Mouse (Mus musculus) heart, embryonic 16.5 days (tissue): ENCODE results near the gene Plcb3. TPM values are rescaled to one million over a fixed set of nuclear protein-coding genes. Genes with fewer than 3 reads are reported as not detected.

Experiments used
- ATAC-seq: fragments of 200-750 bp; cut with Nextera tagmentation; replicated peaks from 2 replicates; pipeline ENCODE4 v1.8.0; 2017; ENCODE audit warnings: moderate number of reproducible peaks; ENCODE audit not compliant: insufficient read depth, low FRiP score; ENCODE audit errors: extremely low read depth
- H3K27ac ChIP-seq: fragments of 300-500 bp; sonication (generic); 2 replicates; pipeline ENCODE4 v1.5.1; 2014; ENCODE audit warnings: mild to moderate bottlenecking, low read length, control low read depth, moderate library complexity
- H3K27me3 ChIP-seq: fragments of 300-500 bp; sonication (generic); 2 replicates; pipeline ENCODE4 v1.6.1; 2014; ENCODE audit warnings: low read length, mixed read lengths; ENCODE audit not compliant: control insufficient read depth, insufficient read depth
- H3K36me3 ChIP-seq: fragments of 300-500 bp; sonication (generic); 2 replicates; pipeline ENCODE4 v1.6.1; 2014; ENCODE audit not compliant: control insufficient read depth, insufficient read depth
- H3K4me1 ChIP-seq: fragments of 300-500 bp; sonication (generic); 2 replicates; pipeline ENCODE4 v1.6.1; 2014; ENCODE audit warnings: low read length, mixed read lengths; ENCODE audit not compliant: control insufficient read depth, insufficient read depth
- H3K4me2 ChIP-seq: fragments of 300-500 bp; sonication (generic); 2 replicates; pipeline ENCODE4 v1.6.1; 2014; ENCODE audit warnings: low read depth, mild to moderate bottlenecking, control low read depth, low read length
- H3K4me3 ChIP-seq: fragments of 300-500 bp; sonication (generic); 2 replicates; pipeline ENCODE4 v1.5.1; 2014; ENCODE audit warnings: mild to moderate bottlenecking, control low read depth, low read length
- H3K9ac ChIP-seq: fragments of 300-500 bp; sonication (generic); 2 replicates; pipeline ENCODE4 v1.6.1; 2014; ENCODE audit warnings: low read length, control low read depth
- H3K9me3 ChIP-seq: fragments of 300-500 bp; sonication (generic); replicated peaks from 2 replicates; pipeline ENCODE4 v1.6.1; 2016; ENCODE audit warnings: low read length; ENCODE audit not compliant: control insufficient read depth
- WGBS: fragments of 180-500 bp; shearing (Covaris S2); extraction: QIAGEN DNeasy Blood & Tissue Kit; methylation state at CpG from one replicate; pipeline ENCODE4 v1.1.7; 2014; 5-methylcytosine and 5-hydroxymethylcytosine counted together
- polyA plus RNA-seq: library from polyadenylated mRNA; unstranded; fragments of >200 nt; fragmentation: Nextera tagmentation; extraction: Ambion mirVana; gene quantifications from 2 replicates; pipeline ENCODE4 v1.2.1, GENCODE M21; 2015

The Plcb3 gene
- polyA plus RNA-seq, 1 experiment from 2014 or later, result 16.8 TPM

- Histone ChIP-seq H3K9me3 (no peaks in the 10 kb centered on the region), H3K27me3 (no peaks in the 10 kb centered on the region), H3K4me1 (no peaks in the 10 kb centered on the region), H3K4me2 (no peak overlapping the region), H3K27ac (no peak overlapping the region), H3K36me3 (no peaks in the 10 kb centered on the region), H3K4me3 (no peak overlapping the region), H3K9ac (no peak overlapping the region)
- 76% methylated on average over 9 of the region's 9 CpGs for WGBS
- no peak for ATAC-seq
Observed at GRCm38 (mm10) chr19:7006892-7007593, 30.8 kb upstream of the Plcb3 start.

DNA sequence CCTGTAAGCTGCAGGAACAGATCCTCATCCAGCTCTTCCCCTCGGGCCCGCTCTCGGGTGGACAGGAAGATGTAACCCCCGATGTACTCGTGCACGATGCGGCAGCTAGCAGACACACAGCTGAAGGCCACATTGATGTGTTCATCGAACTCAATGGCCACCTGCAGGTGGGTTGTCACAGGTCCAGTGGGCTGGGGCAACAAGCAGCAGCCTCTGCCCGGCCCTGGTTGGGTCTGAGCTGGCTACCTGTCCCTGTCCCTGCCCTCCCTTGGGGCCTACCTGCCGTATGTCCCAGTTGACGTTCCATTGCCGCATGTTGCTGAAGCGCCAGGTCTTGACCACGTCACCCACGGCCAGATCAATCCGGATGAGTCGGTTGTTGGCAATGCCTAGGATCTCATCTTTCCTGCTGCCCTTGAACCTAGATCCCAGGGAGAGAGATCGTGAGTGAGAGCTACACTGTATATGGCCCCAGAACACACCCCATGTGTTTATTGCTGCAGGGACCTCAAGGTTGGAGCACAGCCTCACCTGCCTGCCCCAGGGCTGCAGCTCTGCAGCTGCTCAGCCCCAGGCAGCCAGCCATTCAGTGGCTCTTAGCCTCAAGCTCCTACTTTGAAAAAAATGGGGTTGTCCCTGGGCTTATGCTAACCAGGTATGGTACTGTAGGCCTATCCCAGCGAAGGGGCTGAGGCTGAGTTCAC lies 23.2 kb upstream of the Plcb3 start:
- no peak for ATAC-seq
- Histone ChIP-seq H3K36me3 (peaks cover 26% of the 10 kb centered on the region), H3K4me2 (no peak overlapping the region), H3K9ac (no peak overlapping the region), H3K27me3 (no peaks in the 10 kb centered on the region), H3K9me3 (no peaks in the 10 kb centered on the region), H3K4me3 (no peak overlapping the region), H3K4me1 (peaks cover 25% of the 10 kb centered on the region), H3K27ac (no peak overlapping the region)
- 93% methylated on average over 19 of the region's 19 CpGs for WGBS

- peaks cover 32% of the 10 kb centered on the region for H3K4me1 ChIP-seq
- H3K9me3 ChIP-seq, result no peaks in the 10 kb centered on the region
- no peak overlapping the region for H3K9ac ChIP-seq
- WGBS, result 84% methylated on average over 9 of the region's 9 CpGs
- ATAC-seq, result no peak
- no peak overlapping the region for H3K27ac ChIP-seq
- no peak overlapping the region for H3K4me2 ChIP-seq
- H3K4me3 ChIP-seq, result no peak overlapping the region
- peaks cover 26% of the 10 kb centered on the region for H3K36me3 ChIP-seq
- H3K27me3 ChIP-seq, result no peaks in the 10 kb centered on the region
Observed at GRCm38 (mm10) chr19:6997721-6998290, 21.5 kb upstream of the Plcb3 start.

- peaks cover 37% of the 10 kb centered on the region for H3K4me1 ChIP-seq
- H3K4me2 ChIP-seq, result peak within 1 kb of the TSS; percentile 90
- peak within 1 kb of the TSS; percentile 77 for H3K4me3 ChIP-seq
- H3K9ac ChIP-seq, result peak within 1 kb of the TSS; percentile 88
- peak; percentile 73 for ATAC-seq
- no peaks in the 10 kb centered on the region for H3K27me3 ChIP-seq
- 0% methylated on average over 24 of the region's 24 CpGs for WGBS
- H3K27ac ChIP-seq, result peak within 1 kb of the TSS; percentile 89
- H3K9me3 ChIP-seq, result no peaks in the 10 kb centered on the region
- H3K36me3 ChIP-seq, result peaks cover 26% of the 10 kb centered on the region
Observed at GRCm38 (mm10) chr19:6996006-6996405, 19.7 kb upstream of the Plcb3 start, which contains the start of the genes Nudt22 and Trpt1. Gene Nudt22, minus strand, starts transcription at chr19:6996117. Gene Trpt1, plus strand, starts transcription at chr19:6996131.

GRCm38 (mm10) chr19:6995255-6995991 lies 19.2 kb upstream of the Plcb3 start:
- ATAC-seq, result no peak
- H3K36me3 ChIP-seq, result peaks cover 26% of the 10 kb centered on the region

GRCm38 (mm10) chr19:6994489-6994888 lies 18.2 kb upstream of the Plcb3 start:
- Histone ChIP-seq H3K4me3 (no peak overlapping the region; the same call in 1 of the 2 replicates), H3K36me3 (peaks cover 16% of the 10 kb centered on the region), H3K27me3 (no peaks in the 10 kb centered on the region), H3K9me3 (no peaks in the 10 kb centered on the region), H3K4me1 (peaks cover 37% of the 10 kb centered on the region), H3K27ac (no peak overlapping the region), H3K4me2 (peak overlapping the region; percentile 90), H3K9ac (peak overlapping the region; percentile 88)
- ATAC-seq, result no peak
- 84% methylated on average over 8 of the region's 8 CpGs for WGBS

More at GRCm38 (mm10) chr19:6995255-6995991, 19.2 kb upstream of the Plcb3 start:
- Histone ChIP-seq H3K9me3 (no peaks in the 10 kb centered on the region), H3K4me2 (peak overlapping the region; percentile 90), H3K27ac (peak overlapping the region; percentile 89), H3K27me3 (no peaks in the 10 kb centered on the region), H3K4me1 (peaks cover 37% of the 10 kb centered on the region), H3K9ac (peak overlapping the region; percentile 88), H3K4me3 (peak overlapping the region; percentile 77)
- 43% methylated on average over 21 of the region's 21 CpGs for WGBS

DNA sequence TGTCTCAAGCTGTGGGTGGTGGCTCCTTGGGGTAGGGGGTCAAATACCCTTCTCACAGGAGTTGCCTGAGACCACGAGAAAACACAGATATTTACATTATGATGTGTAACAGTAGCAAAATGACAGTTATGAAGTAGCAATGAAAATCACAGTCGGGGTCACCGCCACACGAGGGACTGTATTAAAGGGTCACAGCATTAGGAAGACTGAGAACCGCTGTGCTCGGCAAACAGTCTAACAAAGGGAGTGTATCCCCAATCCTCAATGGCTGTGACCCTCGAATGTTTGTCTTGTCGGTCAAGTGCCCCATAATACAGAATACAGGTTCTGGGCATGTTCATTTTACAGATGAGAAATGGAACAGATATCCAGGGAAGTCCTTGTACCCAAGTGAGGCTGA lies 17.7 kb upstream of the Plcb3 start:
- no peak for ATAC-seq
- no peaks in the 10 kb centered on the region for H3K9me3 ChIP-seq
- H3K4me3 ChIP-seq, result no peak overlapping the region
- H3K27ac ChIP-seq, result no peak overlapping the region
- no peaks in the 10 kb centered on the region for H3K27me3 ChIP-seq
- H3K4me1 ChIP-seq, result peaks cover 37% of the 10 kb centered on the region
- H3K9ac ChIP-seq, result no peak overlapping the region
- peaks cover 11% of the 10 kb centered on the region for H3K36me3 ChIP-seq
- 86% methylated on average over 8 of the region's 8 CpGs for WGBS
- H3K4me2 ChIP-seq, result no peak overlapping the region

DNA sequence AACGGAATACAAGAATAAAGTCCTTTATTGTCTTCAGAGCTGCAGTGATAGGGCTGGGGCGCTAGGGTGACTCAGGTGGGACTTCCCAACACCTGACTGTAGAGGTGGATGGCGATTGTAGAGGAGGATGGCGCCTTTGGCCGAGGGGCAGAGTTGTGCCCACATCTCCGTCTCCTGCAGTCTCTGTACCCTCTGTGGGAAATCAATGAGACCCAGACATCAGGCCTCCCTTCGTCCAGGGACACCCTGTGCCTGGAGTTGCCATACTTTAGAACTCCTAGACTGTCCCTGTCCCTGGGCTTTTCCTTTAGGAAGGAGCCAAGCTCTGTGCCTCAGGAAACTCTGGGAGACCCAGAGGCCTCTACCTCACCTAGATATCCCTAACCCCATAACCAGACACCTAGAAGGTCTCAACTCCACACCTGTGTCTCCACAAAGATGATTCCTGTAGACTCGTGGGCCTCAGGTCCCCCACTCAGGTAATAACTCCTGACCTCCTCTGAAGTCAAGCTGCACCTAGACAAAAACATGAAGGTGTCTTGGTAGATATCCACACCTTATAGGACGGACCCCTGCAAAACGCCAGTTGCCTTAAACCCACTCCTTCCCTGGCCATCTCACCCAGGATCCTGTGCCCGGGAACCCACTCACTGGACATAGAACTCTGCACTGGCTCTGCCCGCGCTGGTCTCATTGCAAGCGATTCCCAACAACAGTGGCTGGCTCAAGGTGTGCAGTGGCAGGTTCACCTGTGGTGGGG lies 16.9 kb upstream of the Plcb3 start:
- H3K4me3 ChIP-seq, result peak overlapping the region; percentile 77
- H3K27ac ChIP-seq, result peak overlapping the region; percentile 77
- H3K9me3 ChIP-seq, result no peaks in the 10 kb centered on the region
- H3K4me2 ChIP-seq, result peak overlapping the region; percentile 98
- H3K27me3 ChIP-seq, result no peaks in the 10 kb centered on the region
- peaks cover 39% of the 10 kb centered on the region for H3K4me1 ChIP-seq
- H3K9ac ChIP-seq, result peak overlapping the region; percentile 64
- no peak for ATAC-seq
- peaks cover 3% of the 10 kb centered on the region for H3K36me3 ChIP-seq
- WGBS, result 65% methylated on average over 14 of the region's 14 CpGs
